Mouse (Mus musculus): ENCODE measurements around the gene Robo3.

- no peak for TF ChIP-seq CTCF (conservative IDR thresholded peaks at IDR 0.05; ENCODE audit: low read length)
- no peak for TF ChIP-seq POU5F1 (IDR thresholded peaks at IDR 0.05; ENCODE audit: borderline replicate concordance, low read length)
Measured at GRCm38 (mm10) chr9:37412989-37413388, 20.1 kb downstream of the Robo3 start.
